Mouse (Mus musculus) forebrain, embryonic 12.5 days (tissue): ENCODE results near the gene Hoxd9. TPM values are rescaled to one million over a fixed set of nuclear protein-coding genes. Genes with fewer than 3 reads are reported as not detected.

Source experiments
- ATAC-seq: fragments of 200-750 bp; cut with Nextera tagmentation; 2 replicates; pipeline ENCODE4 v1.8.0; 2017; ENCODE audit warnings: moderate TSS enrichment; ENCODE audit not compliant: low FRiP score
- H3K27ac ChIP-seq: fragments of 300-500 bp; sonication (generic); 2 replicates; pipeline ENCODE4 v1.5.1; 2016; ENCODE audit warnings: mild to moderate bottlenecking
- H3K27me3 ChIP-seq: fragments of 300-500 bp; sonication (generic); 2 replicates; pipeline ENCODE4 v1.6.1; 2016; ENCODE audit warnings: mild to moderate bottlenecking
- H3K36me3 ChIP-seq: fragments of 300-500 bp; sonication (generic); replicated peaks from 2 replicates; pipeline ENCODE4 v1.6.1; 2016; ENCODE audit warnings: mild to moderate bottlenecking
- H3K4me1 ChIP-seq: fragments of 300-500 bp; sonication (generic); 2 replicates; pipeline ENCODE4 v1.6.1; 2016
- H3K4me2 ChIP-seq: fragments of 300-500 bp; sonication (generic); 2 replicates; pipeline ENCODE4 v1.6.1; 2016; ENCODE audit warnings: mild to moderate bottlenecking, moderate library complexity
- H3K4me3 ChIP-seq: fragments of 300-500 bp; sonication (generic); replicated peaks from 2 replicates; pipeline ENCODE4 v1.5.1; 2016; ENCODE audit warnings: mild to moderate bottlenecking
- H3K9ac ChIP-seq: fragments of 300-500 bp; sonication (generic); 2 replicates; pipeline ENCODE4 v1.6.1; 2016; ENCODE audit warnings: mild to moderate bottlenecking
- H3K9me3 ChIP-seq: fragments of 300-500 bp; sonication (generic); 2 replicates; pipeline ENCODE4 v1.6.1; 2016
- WGBS: fragments of 180-500 bp; shearing (Covaris S2); methylation state at CpG from one replicate; pipeline ENCODE4 v1.1.7; 2016; 5-methylcytosine and 5-hydroxymethylcytosine counted together
- polyA plus RNA-seq: library from polyadenylated mRNA; unstranded; fragments of >200 nt; fragmentation: Nextera tagmentation; extraction: Ambion mirVana; gene quantifications from 2 replicates; pipeline ENCODE4 v1.2.1, GENCODE M21; 2016

Gene Hoxd9
- polyA plus RNA-seq, 1 experiment from 2014 or later, result not detected

DNA sequence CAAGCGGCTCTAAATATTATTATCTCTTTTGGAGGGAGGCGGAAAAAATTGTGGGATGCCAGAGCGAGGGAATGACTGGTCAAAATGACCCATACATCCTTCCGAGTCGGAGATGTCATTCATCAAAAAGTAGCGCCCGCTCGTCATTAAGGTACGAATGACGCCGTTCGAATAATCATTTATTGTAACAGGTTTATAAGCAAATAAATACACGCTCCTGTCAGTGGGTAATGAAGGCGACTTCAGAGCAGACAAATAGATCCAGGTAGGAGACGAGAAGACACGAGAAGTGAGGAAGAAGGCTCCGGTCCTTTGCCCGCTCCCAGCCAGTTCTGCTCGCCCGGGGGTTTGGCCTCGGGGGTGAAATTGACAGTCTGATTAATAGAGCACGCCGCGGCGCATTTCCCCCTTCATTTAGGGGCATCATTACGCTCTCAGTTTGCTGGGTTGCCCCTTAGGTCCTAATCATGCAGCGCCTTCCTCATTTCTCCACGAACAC lies 38.0 kb upstream of the Hoxd9 start, which contains the start of gene Evx2:
TSS of gene Evx2 (minus strand) at position 51 of the 499 bp plus-strand sequence.
- Histone ChIP-seq H3K4me3 (no peak within 1 kb of the TSS), H3K4me1 (peaks cover 17% of the 10 kb centered on the region), H3K4me2 (no peak within 1 kb of the TSS), H3K36me3 (no peaks in the 10 kb centered on the region), H3K27ac (no peak within 1 kb of the TSS), H3K27me3 (peaks cover 98% of the 10 kb centered on the region), H3K9ac (no peak within 1 kb of the TSS), H3K9me3 (0 out of 2 replicates have a peak, but pooled peaks cover 4% of the 10 kb centered on the region)
- 2% methylated on average over 28 of the region's 28 CpGs for WGBS
- ATAC-seq, result no peak

- Histone ChIP-seq H3K9me3 (no peaks in the 10 kb centered on the region), H3K27me3 (peaks cover 96% of the 10 kb centered on the region), H3K4me1 (peaks cover 13% of the 10 kb centered on the region), H3K4me3 (no peak overlapping the region), H3K36me3 (no peaks in the 10 kb centered on the region), H3K27ac (no peak overlapping the region), H3K4me2 (no peak overlapping the region), H3K9ac (no peak overlapping the region)
- 3% methylated on average over 30 of the region's 30 CpGs for WGBS
- 0 out of 2 replicates have a peak, but pooled peaks have one; percentile 20 for ATAC-seq
Measured at GRCm38 (mm10) chr2:74660421-74661375, 36.8 kb upstream of the Hoxd9 start.

- H3K4me3 ChIP-seq, result 0 out of 2 replicates have a peak overlapping the region, but pooled peaks have one; percentile 11
- H3K4me1 ChIP-seq, result peaks cover 8% of the 10 kb centered on the region; the same call in 1 of the 2 replicates
- WGBS, result under 1% methylated on average over 14 of the region's 14 CpGs
- H3K9ac ChIP-seq, result no peak overlapping the region
- H3K36me3 ChIP-seq, result no peaks in the 10 kb centered on the region
- no peak overlapping the region for H3K27ac ChIP-seq
- ATAC-seq, result peak; percentile 67
- H3K4me2 ChIP-seq, result peak overlapping the region; percentile 24; the same call in 1 of the 2 replicates
- H3K9me3 ChIP-seq, result no peaks in the 10 kb centered on the region
- H3K27me3 ChIP-seq, result peaks cover 96% of the 10 kb centered on the region
Measured at GRCm38 (mm10) chr2:74661685-74662084, 35.8 kb upstream of the Hoxd9 start.

- WGBS, result 4% methylated on average over 18 of the region's 18 CpGs
- H3K36me3 ChIP-seq, result no peaks in the 10 kb centered on the region
- no peak for ATAC-seq
Measured at GRCm38 (mm10) chr2:74663291-74663925, 34.1 kb upstream of the Hoxd9 start.

DNA sequence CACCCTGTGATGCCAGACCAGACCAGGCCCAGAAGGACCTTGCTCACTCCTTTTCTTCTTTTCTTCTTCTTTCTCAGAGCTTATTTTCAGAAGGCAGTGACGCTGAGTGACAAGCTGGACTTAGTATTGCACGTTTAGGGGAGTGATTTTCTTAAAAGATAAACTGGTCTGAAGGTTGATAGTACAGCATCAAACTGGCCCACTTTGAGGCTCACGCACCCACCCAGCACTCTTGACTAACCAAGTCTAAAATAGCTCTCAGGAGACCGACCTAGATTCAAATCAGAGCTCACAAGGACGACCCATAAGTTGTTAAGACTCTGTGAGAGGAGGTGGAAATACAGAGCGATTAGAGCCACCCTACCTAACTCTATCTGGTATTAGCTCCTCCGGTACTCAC lies 31.1 kb upstream of the Hoxd9 start:
- ATAC-seq, result no peak
- Histone ChIP-seq H3K4me3 (no peak overlapping the region), H3K27me3 (peaks cover 95% of the 10 kb centered on the region), H3K4me1 (peaks cover 14% of the 10 kb centered on the region), H3K4me2 (no peak overlapping the region), H3K9ac (no peak overlapping the region), H3K9me3 (no peaks in the 10 kb centered on the region), H3K36me3 (no peaks in the 10 kb centered on the region), H3K27ac (no peak overlapping the region)
- WGBS, result 1% methylated on average over 7 of the region's 7 CpGs

More at GRCm38 (mm10) chr2:74663291-74663925, 34.1 kb upstream of the Hoxd9 start:
- Histone ChIP-seq H3K4me3 (no peak overlapping the region), H3K27ac (no peak overlapping the region), H3K27me3 (peaks cover 98% of the 10 kb centered on the region), H3K9me3 (no peaks in the 10 kb centered on the region), H3K4me1 (peaks cover 11% of the 10 kb centered on the region), H3K4me2 (no peak overlapping the region), H3K9ac (no peak overlapping the region)

DNA sequence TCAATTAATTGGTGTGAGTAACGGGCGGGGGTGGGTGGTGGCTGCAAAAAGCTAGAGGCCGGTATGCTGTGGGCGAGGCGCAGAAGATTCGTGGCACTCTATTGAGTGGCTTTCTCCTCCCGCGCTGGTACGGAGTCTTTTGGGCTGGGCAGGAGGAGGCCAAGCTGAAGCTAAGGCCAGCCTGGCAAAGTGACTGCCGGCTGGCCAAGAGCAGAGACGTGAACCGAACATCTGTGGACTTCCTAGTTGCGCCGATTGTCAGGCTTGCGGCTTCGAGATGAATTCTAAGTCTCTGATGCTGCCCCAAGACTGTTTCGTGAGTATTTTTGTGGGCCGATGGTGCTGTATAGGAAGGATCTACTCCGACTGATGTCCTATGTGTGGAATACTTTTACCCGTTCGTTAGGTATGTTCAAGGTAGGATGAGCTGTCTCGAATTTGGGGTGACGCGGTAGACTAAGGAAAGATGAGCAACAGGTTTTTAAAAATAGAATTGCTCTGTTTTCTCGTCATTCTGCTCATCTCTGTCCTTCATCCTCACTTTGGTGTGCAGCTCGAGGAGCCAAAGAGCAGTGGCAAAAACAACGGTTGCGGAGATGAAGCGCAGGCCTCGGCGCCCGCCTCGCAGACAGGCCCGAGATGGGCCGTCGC lies 30.2 kb upstream of the Hoxd9 start:
- 1% methylated on average over 36 of the region's 36 CpGs for WGBS
- peaks cover 95% of the 10 kb centered on the region for H3K27me3 ChIP-seq
- no peaks in the 10 kb centered on the region for H3K36me3 ChIP-seq
- ATAC-seq, result no peak
- no peaks in the 10 kb centered on the region for H3K9me3 ChIP-seq
- no peak overlapping the region for H3K27ac ChIP-seq
- peak overlapping the region; percentile 39; the same call in 1 of the 2 replicates for H3K4me3 ChIP-seq
- H3K4me2 ChIP-seq, result no peak overlapping the region
- H3K4me1 ChIP-seq, result peaks cover 11% of the 10 kb centered on the region
- no peak overlapping the region for H3K9ac ChIP-seq

DNA sequence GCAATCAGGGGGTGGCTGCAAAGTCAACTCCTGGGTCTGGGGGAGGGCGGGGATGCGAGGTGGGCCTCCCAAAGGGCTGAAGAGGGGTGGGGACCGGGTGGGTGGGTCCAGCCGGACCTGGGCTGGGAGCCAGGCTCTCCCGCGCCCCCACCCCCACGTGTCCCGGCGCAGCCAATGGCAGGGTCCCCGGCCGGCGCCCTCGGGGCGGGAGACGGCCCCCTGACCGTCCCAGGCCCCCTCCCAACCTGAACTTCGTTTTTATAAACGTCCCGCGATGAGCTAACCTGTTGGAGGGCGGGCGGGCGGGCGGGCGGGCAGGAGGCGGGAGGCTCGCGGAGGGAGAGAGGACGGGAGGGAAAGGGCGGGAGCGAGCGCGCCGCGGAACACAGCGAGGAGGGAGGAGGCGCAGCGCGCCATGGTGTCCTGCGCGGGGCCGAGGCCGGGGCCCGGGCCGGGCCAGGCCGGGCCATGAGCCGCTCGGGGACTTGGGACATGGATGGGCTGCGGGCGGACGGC lies 29.6 kb upstream of the Hoxd9 start, which contains the start of gene Hoxd13:
TSS of gene Hoxd13 (plus strand) at position 469 of the 516 bp plus-strand sequence.
- H3K36me3 ChIP-seq, result no peaks in the 10 kb centered on the region
- H3K9ac ChIP-seq, result peak within 1 kb of the TSS; percentile 42; the same call in 1 of the 2 replicates
- no peaks in the 10 kb centered on the region for H3K9me3 ChIP-seq
- peak within 1 kb of the TSS; percentile 39 for H3K4me3 ChIP-seq
- peak within 1 kb of the TSS; percentile 58 for H3K4me2 ChIP-seq
- WGBS, result under 1% methylated on average over 19 of the region's 51 CpGs
- ATAC-seq, result peak; percentile 57; the same call in 1 of the 2 replicates
- H3K4me1 ChIP-seq, result peaks cover 16% of the 10 kb centered on the region
- no peak within 1 kb of the TSS for H3K27ac ChIP-seq
- peaks cover 95% of the 10 kb centered on the region for H3K27me3 ChIP-seq

DNA sequence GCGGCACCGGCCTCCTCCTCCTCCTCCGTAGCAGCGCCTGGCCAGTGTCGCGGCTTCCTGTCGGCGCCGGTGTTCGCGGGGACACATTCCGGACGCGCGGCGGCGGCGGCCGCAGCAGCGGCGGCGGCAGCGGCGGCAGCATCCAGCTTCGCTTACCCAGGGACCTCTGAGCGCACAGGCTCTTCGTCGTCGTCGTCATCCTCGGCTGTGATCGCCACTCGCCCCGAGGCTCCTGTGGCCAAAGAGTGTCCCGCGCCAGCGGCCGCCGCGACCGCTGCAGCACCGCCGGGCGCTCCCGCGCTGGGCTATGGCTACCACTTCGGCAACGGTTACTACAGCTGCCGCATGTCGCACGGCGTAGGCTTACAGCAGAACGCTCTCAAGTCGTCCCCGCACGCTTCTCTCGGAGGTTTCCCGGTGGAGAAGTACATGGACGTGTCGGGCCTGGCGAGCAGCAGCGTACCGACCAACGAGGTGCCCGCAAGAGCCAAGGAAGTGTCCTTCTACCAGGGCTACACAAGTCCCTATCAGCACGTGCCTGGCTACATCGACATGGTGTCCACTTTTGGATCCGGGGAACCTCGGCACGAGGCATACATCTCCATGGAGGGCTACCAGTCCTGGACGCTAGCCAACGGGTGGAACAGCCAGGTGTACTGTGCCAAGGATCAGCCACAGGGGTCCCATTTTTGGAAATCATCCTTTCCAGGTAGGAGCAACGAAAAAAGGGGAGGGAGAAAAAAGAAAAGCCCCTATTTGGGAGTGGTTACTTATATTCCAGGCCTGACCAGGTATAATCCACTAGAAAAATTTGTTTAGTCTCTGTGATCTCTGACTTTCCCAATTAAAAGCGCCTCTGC lies 28.9 kb upstream of the Hoxd9 start:
- 0 out of 2 replicates have a peak, but pooled peaks have one; percentile 55 for ATAC-seq
- WGBS, result under 1% methylated on average over 66 of the region's 74 CpGs
- Histone ChIP-seq H3K27me3 (peaks cover 95% of the 10 kb centered on the region), H3K4me1 (peaks cover 17% of the 10 kb centered on the region), H3K36me3 (no peaks in the 10 kb centered on the region), H3K4me2 (peak overlapping the region; percentile 58), H3K27ac (no peak overlapping the region), H3K9me3 (no peaks in the 10 kb centered on the region), H3K9ac (peak overlapping the region; percentile 42; the same call in 1 of the 2 replicates), H3K4me3 (peak overlapping the region; percentile 39)

DNA sequence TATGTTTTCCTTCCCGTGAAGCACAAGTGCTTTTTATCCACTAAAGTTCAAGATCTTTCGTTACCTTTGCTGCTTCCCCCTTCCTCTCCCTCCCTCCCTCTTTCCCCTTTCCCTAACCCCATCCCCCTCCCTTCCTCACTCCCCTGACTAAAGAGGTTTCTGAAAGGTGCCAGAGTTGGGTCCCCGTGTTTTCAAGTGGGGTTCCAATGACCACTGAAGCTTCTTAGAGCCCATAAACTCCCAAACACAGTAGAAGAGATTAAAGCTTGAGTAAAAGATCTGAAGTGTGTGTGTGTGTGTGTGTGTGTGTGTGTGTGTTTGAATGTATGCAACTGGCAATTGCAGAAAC lies 28.3 kb upstream of the Hoxd9 start:
- Histone ChIP-seq H3K27me3 (peaks cover 95% of the 10 kb centered on the region), H3K9me3 (no peaks in the 10 kb centered on the region), H3K4me1 (peaks cover 17% of the 10 kb centered on the region), H3K4me3 (no peak overlapping the region), H3K9ac (no peak overlapping the region), H3K36me3 (no peaks in the 10 kb centered on the region), H3K27ac (no peak overlapping the region), H3K4me2 (no peak overlapping the region)
- 1% methylated on average over 3 of the region's 3 CpGs for WGBS
- no peak for ATAC-seq

- no peak for ATAC-seq
Measured at GRCm38 (mm10) chr2:74669650-74670235, 27.8 kb upstream of the Hoxd9 start.

More at GRCm38 (mm10) chr2:74669650-74670235, 27.8 kb upstream of the Hoxd9 start:
- Histone ChIP-seq H3K4me3 (no peak overlapping the region), H3K27me3 (peaks cover 95% of the 10 kb centered on the region), H3K27ac (no peak overlapping the region), H3K9me3 (no peaks in the 10 kb centered on the region), H3K9ac (no peak overlapping the region), H3K4me2 (no peak overlapping the region), H3K36me3 (no peaks in the 10 kb centered on the region), H3K4me1 (peaks cover 17% of the 10 kb centered on the region)
- 3% methylated on average over 14 of the region's 14 CpGs for WGBS
